Mouse (Mus musculus) kidney, embryonic 16.5 days (tissue): ENCODE data around the gene Sorbs1. TPM values are rescaled to one million over a fixed set of nuclear protein-coding genes. Genes with fewer than 3 reads are reported as not detected.

Experiments used
- ATAC-seq: fragments of 200-750 bp; cut with Nextera tagmentation; 2 replicates; pipeline ENCODE4 v1.8.0; 2017; ENCODE audit warnings: moderate TSS enrichment; ENCODE audit not compliant: low FRiP score, low TSS enrichment
- H3K27ac ChIP-seq: fragments of 300-500 bp; sonication (generic); 2 replicates; pipeline ENCODE4 v1.5.1; 2014; ENCODE audit warnings: low read length
- H3K27me3 ChIP-seq: fragments of 300-500 bp; sonication (generic); 2 replicates; pipeline ENCODE4 v1.6.1; 2014; ENCODE audit warnings: low read length, control low read depth, mixed read lengths; ENCODE audit not compliant: insufficient read depth
- H3K36me3 ChIP-seq: fragments of 300-500 bp; sonication (generic); 2 replicates; pipeline ENCODE4 v1.6.1; 2014; ENCODE audit warnings: low read length, control low read depth, mixed read lengths; ENCODE audit not compliant: insufficient read depth
- H3K4me1 ChIP-seq: fragments of 300-500 bp; sonication (generic); 2 replicates; pipeline ENCODE4 v1.6.1; 2014; ENCODE audit warnings: low read length, control low read depth, mixed read lengths; ENCODE audit not compliant: insufficient read depth
- H3K4me2 ChIP-seq: fragments of 300-500 bp; sonication (generic); replicated peaks from 2 replicates; pipeline ENCODE4 v1.6.1; 2014; ENCODE audit warnings: low read depth, low read length
- H3K4me3 ChIP-seq: fragments of 300-500 bp; sonication (generic); 2 replicates; pipeline ENCODE4 v1.5.1; 2014; ENCODE audit warnings: mild to moderate bottlenecking, low read length
- H3K9ac ChIP-seq: fragments of 300-500 bp; sonication (generic); replicated peaks from 2 replicates; pipeline ENCODE4 v1.6.1; 2014; ENCODE audit warnings: low read length
- H3K9me3 ChIP-seq: fragments of 300-500 bp; sonication (generic); 2 replicates; pipeline ENCODE4 v1.6.1; 2016; ENCODE audit warnings: low read length, control low read depth
- WGBS: fragments of 180-500 bp; shearing (Covaris S2); extraction: QIAGEN DNeasy Blood & Tissue Kit; methylation state at CpG from one replicate; pipeline ENCODE4 v1.1.7; 2014; 5-methylcytosine and 5-hydroxymethylcytosine counted together
- polyA plus RNA-seq: library from polyadenylated mRNA; unstranded; fragments of >200 nt; fragmentation: Nextera tagmentation; extraction: Ambion mirVana; gene quantifications from 2 replicates; pipeline ENCODE4 v1.2.1, GENCODE M21; 2015

The Sorbs1 gene
- polyA plus RNA-seq, 1 experiment from 2014 or later, result 60.1 TPM

- Histone ChIP-seq H3K9me3 (no peaks in the 10 kb centered on the region), H3K36me3 (no peaks in the 10 kb centered on the region), H3K27ac (no peak overlapping the region), H3K4me1 (0 out of 2 replicates have a peak, but pooled peaks cover 4% of the 10 kb centered on the region), H3K4me3 (no peak overlapping the region), H3K4me2 (no peak overlapping the region), H3K27me3 (no peaks in the 10 kb centered on the region), H3K9ac (no peak overlapping the region)
- WGBS, result 82% methylated on average over 6 of the region's 6 CpGs
- ATAC-seq, result no peak
Observed at GRCm38 (mm10) chr19:40332303-40332702, 181.3 kb downstream of the Sorbs1 start.

- Histone ChIP-seq H3K9me3 (no peaks in the 10 kb centered on the region), H3K27ac (no peak overlapping the region), H3K4me1 (0 out of 2 replicates have a peak, but pooled peaks cover 4% of the 10 kb centered on the region), H3K36me3 (no peaks in the 10 kb centered on the region), H3K9ac (no peak overlapping the region), H3K4me3 (no peak overlapping the region), H3K4me2 (no peak overlapping the region), H3K27me3 (no peaks in the 10 kb centered on the region)
- peak; percentile 82 for ATAC-seq
- 19% methylated on average over 6 of the region's 6 CpGs for WGBS
Observed at GRCm38 (mm10) chr19:40331846-40332245, 181.7 kb downstream of the Sorbs1 start.

- Histone ChIP-seq H3K27ac (no peak overlapping the region), H3K27me3 (no peaks in the 10 kb centered on the region), H3K4me3 (no peak overlapping the region), H3K4me1 (no peaks in the 10 kb centered on the region), H3K4me2 (no peak overlapping the region), H3K36me3 (peaks cover 22% of the 10 kb centered on the region), H3K9me3 (no peaks in the 10 kb centered on the region), H3K9ac (no peak overlapping the region)
- WGBS, result 91% methylated on average over 21 of the region's 21 CpGs
- no peak for ATAC-seq
Observed at GRCm38 (mm10) chr19:40326126-40326525, 187.5 kb downstream of the Sorbs1 start.

GRCm38 (mm10) chr19:40325381-40325780 is 188.2 kb downstream of the Sorbs1 start:
- Histone ChIP-seq H3K4me2 (no peak overlapping the region), H3K9me3 (no peaks in the 10 kb centered on the region), H3K36me3 (peaks cover 22% of the 10 kb centered on the region), H3K27me3 (no peaks in the 10 kb centered on the region), H3K4me3 (no peak overlapping the region), H3K27ac (no peak overlapping the region), H3K9ac (no peak overlapping the region), H3K4me1 (no peaks in the 10 kb centered on the region)
- 76% methylated on average over 8 of the region's 8 CpGs for WGBS
- peak; percentile 31; the same call in 1 of the 2 replicates for ATAC-seq

GRCm38 (mm10) chr19:40322226-40322625 is 191.4 kb downstream of the Sorbs1 start:
- Histone ChIP-seq H3K4me2 (no peak overlapping the region), H3K9me3 (no peaks in the 10 kb centered on the region), H3K36me3 (peaks cover 22% of the 10 kb centered on the region), H3K9ac (no peak overlapping the region), H3K27me3 (no peaks in the 10 kb centered on the region), H3K4me1 (no peaks in the 10 kb centered on the region), H3K27ac (no peak overlapping the region), H3K4me3 (no peak overlapping the region)
- WGBS, result 78% methylated on average over 3 of the region's 3 CpGs
- no peak for ATAC-seq

GRCm38 (mm10) chr19:40319199-40319598 is 194.4 kb downstream of the Sorbs1 start:
- no peak overlapping the region for H3K4me2 ChIP-seq
- no peaks in the 10 kb centered on the region for H3K4me1 ChIP-seq
- WGBS, result 75% methylated on average over 3 of the region's 3 CpGs
- no peak for ATAC-seq
- H3K36me3 ChIP-seq, result peaks cover 6% of the 10 kb centered on the region; the same call in 1 of the 2 replicates
- H3K9me3 ChIP-seq, result no peaks in the 10 kb centered on the region
- H3K9ac ChIP-seq, result no peak overlapping the region
- no peaks in the 10 kb centered on the region for H3K27me3 ChIP-seq
- H3K27ac ChIP-seq, result no peak overlapping the region
- H3K4me3 ChIP-seq, result no peak overlapping the region

GRCm38 (mm10) chr19:40318511-40318910 is 195.1 kb downstream of the Sorbs1 start:
- Histone ChIP-seq H3K4me3 (no peak overlapping the region), H3K36me3 (peaks cover 6% of the 10 kb centered on the region; the same call in 1 of the 2 replicates), H3K4me1 (no peaks in the 10 kb centered on the region), H3K27me3 (no peaks in the 10 kb centered on the region), H3K4me2 (no peak overlapping the region), H3K27ac (no peak overlapping the region), H3K9ac (no peak overlapping the region), H3K9me3 (no peaks in the 10 kb centered on the region)
- 15% methylated on average over 6 of the region's 6 CpGs for WGBS
- ATAC-seq, result no peak

GRCm38 (mm10) chr19:40317001-40317400 is 196.6 kb downstream of the Sorbs1 start:
- Histone ChIP-seq H3K27ac (no peak overlapping the region), H3K9me3 (no peaks in the 10 kb centered on the region), H3K9ac (no peak overlapping the region), H3K4me1 (no peaks in the 10 kb centered on the region), H3K27me3 (no peaks in the 10 kb centered on the region), H3K4me2 (no peak overlapping the region), H3K4me3 (no peak overlapping the region), H3K36me3 (peaks cover 6% of the 10 kb centered on the region; the same call in 1 of the 2 replicates)
- no peak for ATAC-seq
- 81% methylated on average over 4 of the region's 4 CpGs for WGBS

- Histone ChIP-seq H3K4me2 (no peak overlapping the region), H3K27ac (no peak overlapping the region)
- WGBS, result 84% methylated on average over 11 of the region's 11 CpGs
Observed at GRCm38 (mm10) chr19:40314252-40314651, 199.3 kb downstream of the Sorbs1 start.

GRCm38 (mm10) chr19:40311631-40312030 is 201.9 kb downstream of the Sorbs1 start:
- H3K9me3 ChIP-seq, result no peaks in the 10 kb centered on the region
- no peak for ATAC-seq
- H3K27me3 ChIP-seq, result no peaks in the 10 kb centered on the region
- H3K4me2 ChIP-seq, result no peak overlapping the region
- no peaks in the 10 kb centered on the region for H3K4me1 ChIP-seq
- 94% methylated on average over 8 of the region's 8 CpGs for WGBS
- H3K36me3 ChIP-seq, result peaks cover 10% of the 10 kb centered on the region; the same call in 1 of the 2 replicates
- no peak overlapping the region for H3K4me3 ChIP-seq
- no peak overlapping the region for H3K9ac ChIP-seq
- no peak overlapping the region for H3K27ac ChIP-seq

More at GRCm38 (mm10) chr19:40314252-40314651, 199.3 kb downstream of the Sorbs1 start:
- no peaks in the 10 kb centered on the region for H3K9me3 ChIP-seq
- H3K4me3 ChIP-seq, result no peak overlapping the region
- no peaks in the 10 kb centered on the region for H3K4me1 ChIP-seq
- H3K9ac ChIP-seq, result no peak overlapping the region
- H3K36me3 ChIP-seq, result peaks cover 8% of the 10 kb centered on the region; the same call in 1 of the 2 replicates
- no peaks in the 10 kb centered on the region for H3K27me3 ChIP-seq
- ATAC-seq, result no peak
